Mouse (Mus musculus): ENCODE results near the gene Alkbh7.

DNA sequence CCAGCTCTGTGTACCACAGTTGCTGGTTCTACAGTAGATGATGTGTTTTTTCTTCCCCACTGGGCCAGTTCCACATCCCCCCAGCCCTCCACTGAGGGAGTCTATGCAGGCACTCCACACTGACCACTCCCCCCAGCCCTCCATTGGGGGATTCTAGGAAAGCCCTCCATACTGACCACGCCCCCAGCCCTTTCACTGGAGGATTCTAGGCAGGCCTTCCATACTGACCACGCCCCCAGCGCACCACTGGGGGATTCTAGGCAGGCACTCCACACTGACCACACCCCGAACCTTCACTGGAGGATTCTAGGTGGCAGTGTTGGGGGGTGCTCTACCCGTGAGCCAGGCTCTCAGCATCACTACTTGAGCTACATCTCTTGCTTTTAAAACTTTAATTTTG, 50.3 kb downstream of the Alkbh7 start:
- TF ChIP-seq POLR2A (IDR thresholded peaks at IDR 0.05; ENCODE audit: control insufficient read depth, low read depth, low read length) = no peak
- no peak for TF ChIP-seq CTCF (IDR thresholded peaks at IDR 0.05; ENCODE audit: control insufficient read depth, insufficient read depth, insufficient replicate concordance, low read depth, low read length)

Data from testis, adult 2 months (tissue).